Mouse (Mus musculus) megakaryocyte, embryonic 14.5 days (primary cell): ENCODE data around the gene Tnxb.
"Not testable (repeated sequence)": the region's sequence is repeated elsewhere in the genome, so short reads cannot be mapped to it uniquely, and the experiment has no call there.

ENCODE experiments used
- FLI1 ChIP-seq: IDR thresholded peaks from 2 replicates; pipeline ENCODE4 v1.6.1; 2012; ENCODE audit warnings: low read length, inconsistent platforms, mixed read lengths
- GATA1 ChIP-seq: IDR thresholded peaks from 3 replicates; pipeline ENCODE4 v1.6.1; 2012; ENCODE audit warnings: mixed read lengths, low read length, inconsistent platforms, borderline replicate concordance

GRCm38 (mm10) chr17:34719886-34720285 lies 49.6 kb downstream of the Tnxb start:
- TF ChIP-seq GATA1, FLI1: not testable (repeated sequence)
